Mouse (Mus musculus) thymus, adult 2 months (tissue): Measurements from ENCODE around the gene Batf2.

ENCODE experiments used
- CTCF ChIP-seq: fragments of 200-500 bp; IDR thresholded peaks from 2 replicates; pipeline ENCODE4 v1.5.1; 2012; ENCODE audit warnings: mild to moderate bottlenecking, control low read depth, low read length, moderate library complexity, borderline replicate concordance; ENCODE audit not compliant: control insufficient read depth, poor library complexity, insufficient read depth; ENCODE audit errors: extremely low read depth
- POLR2A ChIP-seq: fragments of 200-500 bp; IDR thresholded peaks from 2 replicates; pipeline ENCODE4 v1.6.1; 2012; ENCODE audit warnings: mild to moderate bottlenecking, low read length, control low read depth, moderate library complexity; ENCODE audit not compliant: control insufficient read depth, poor library complexity, insufficient read depth; ENCODE audit errors: extremely low read depth

DNA sequence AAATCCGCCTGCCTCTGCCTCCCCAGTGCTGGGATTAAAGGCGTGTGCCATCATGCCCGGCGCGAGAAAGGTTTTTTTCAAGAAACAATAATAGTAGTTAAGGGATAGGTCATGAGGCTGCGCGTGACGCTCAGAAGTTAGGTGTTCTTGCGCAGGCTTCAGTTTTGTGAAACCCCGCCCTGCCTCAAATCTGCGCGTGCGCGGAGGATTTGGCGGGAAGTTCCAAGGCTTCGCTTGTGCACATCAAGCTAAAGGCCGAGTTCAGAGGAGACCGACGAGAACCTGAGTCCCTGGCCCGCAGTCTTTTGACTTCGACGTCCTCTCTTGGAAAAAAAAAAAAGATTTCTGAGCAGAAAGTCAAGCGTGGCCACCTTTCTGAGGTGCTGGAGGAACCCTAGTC, 43.3 kb downstream of the Batf2 start, which contains the start of gene Majin:
- TF ChIP-seq POLR2A (no peak), CTCF (no peak)
